Mouse (Mus musculus) frontal cortex, postnatal 10 days (tissue): ENCODE data around the gene Olfr628.
"Not testable (repeated sequence)": the region's sequence is repeated elsewhere in the genome, so short reads cannot be mapped to it uniquely, and the experiment has no call there.

Experiments used
- DNase-seq, 2 experiments: peaks; one replicate each; pipeline ENCODE4 v3.0.0; 2022; ENCODE audit warnings: low spot score in 2 of 2, mixed read lengths in 1 of 2

The Olfr628 gene

GRCm38 (mm10) chr7:103730074-103730473 lies at the start of gene Olfr628:
Gene Olfr628 (plus strand): TSS chr7:103730374.
- no peak for DNase-seq

- DNase-seq: no peak
Observed at GRCm38 (mm10) chr7:103682420-103682819, 47.8 kb upstream of the Olfr628 start, which contains the start of gene Olfr625-ps1. Gene Olfr625-ps1 (plus strand): TSS chr7:103682720.

GRCm38 (mm10) chr7:103699469-103699868 lies 30.7 kb upstream of the Olfr628 start:
- no peak for DNase-seq

GRCm38 (mm10) chr7:103712024-103712423 lies 18.1 kb upstream of the Olfr628 start:
- no peak for DNase-seq

- DNase-seq: no peak
Observed at GRCm38 (mm10) chr7:103714371-103714770, 15.8 kb upstream of the Olfr628 start, which contains the start of gene Olfr243. Gene Olfr243 (plus strand): TSS chr7:103714671.

- not testable (repeated sequence) for DNase-seq
Observed at GRCm38 (mm10) chr7:103716398-103716797, 13.8 kb upstream of the Olfr628 start.

- DNase-seq: no peak
Observed at GRCm38 (mm10) chr7:103744843-103745242, 14.7 kb downstream of the Olfr628 start, which contains the start of gene Olfr629. Gene Olfr629 (minus strand): TSS chr7:103744943.

- no peak for DNase-seq
Observed at GRCm38 (mm10) chr7:103757233-103757632, 27.1 kb downstream of the Olfr628 start, which contains the start of gene Olfr630. Gene Olfr630 (minus strand): TSS chr7:103757333.

GRCm38 (mm10) chr7:103762212-103762611 lies 32.0 kb downstream of the Olfr628 start:
- not testable (repeated sequence) for DNase-seq

GRCm38 (mm10) chr7:103767687-103768086 lies 37.5 kb downstream of the Olfr628 start:
- not testable (repeated sequence) for DNase-seq

- no peak for DNase-seq
Observed at GRCm38 (mm10) chr7:103771494-103771893, 41.3 kb downstream of the Olfr628 start, which contains the start of gene Olfr69. Gene Olfr69 (minus strand): TSS chr7:103771594.

GRCm38 (mm10) chr7:103777652-103778051 lies 47.5 kb downstream of the Olfr628 start:
- not testable (repeated sequence) for DNase-seq

- no peak for DNase-seq
Observed at GRCm38 (mm10) chr7:103779598-103779997, 49.4 kb downstream of the Olfr628 start, which contains the start of gene Olfr68. Gene Olfr68 (minus strand): TSS chr7:103779698.
